Mouse (Mus musculus): Measurements from ENCODE around the gene Gck.
"Not testable (repeated sequence)": the region's sequence is repeated elsewhere in the genome, so short reads cannot be mapped to it uniquely, and the experiment has no call there.

Gene Gck

DNA sequence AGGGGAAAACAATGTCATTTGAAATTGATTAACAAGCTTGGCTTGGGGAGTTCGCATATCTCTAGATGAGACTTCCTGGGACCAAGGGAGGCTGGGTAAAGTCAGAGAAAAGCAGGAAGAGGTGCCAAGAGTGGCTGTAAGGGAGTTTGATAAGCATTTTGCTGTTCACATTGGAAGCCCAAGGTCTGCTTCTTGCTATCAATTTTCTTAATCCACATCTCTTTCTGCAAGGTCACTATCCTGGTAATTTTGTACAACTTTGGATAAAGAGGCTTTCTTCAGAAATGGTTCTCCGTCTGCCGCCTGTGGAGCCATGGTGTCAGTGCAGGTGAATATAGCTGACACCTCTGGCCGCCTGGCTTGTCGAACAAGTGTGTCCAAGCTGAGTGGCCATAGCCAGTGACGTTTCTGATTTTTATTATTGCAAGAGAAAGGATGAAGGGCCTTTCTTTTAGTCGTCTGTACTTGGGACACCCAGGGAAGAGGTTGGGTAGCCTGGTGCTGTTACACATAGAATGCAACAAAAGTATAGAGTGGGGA is 5.2 kb upstream of the Gck start:
- no peak for DNase-seq (ENCODE audit: low spot score in 2 of 2)

DNA sequence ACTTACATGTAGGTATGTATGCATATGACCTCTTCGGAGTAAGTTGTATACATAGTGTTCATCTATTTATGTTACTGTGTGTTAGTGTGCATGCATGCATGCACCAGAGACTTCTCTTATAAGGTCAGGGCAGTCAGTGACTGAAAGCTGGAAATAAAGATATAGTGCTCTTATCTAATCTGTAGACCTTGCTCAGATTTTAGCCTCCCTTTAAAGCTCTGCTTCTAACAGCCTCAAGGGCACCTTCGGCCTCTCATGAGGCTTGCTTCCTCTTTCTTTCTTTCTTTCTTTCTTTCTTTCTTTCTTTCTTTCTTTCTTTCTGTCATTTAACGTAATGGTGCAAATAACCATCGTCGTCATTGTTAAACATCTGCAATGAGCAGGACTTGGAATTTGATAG is 4.6 kb upstream of the Gck start:
- DNase-seq (ENCODE audit: low spot score in 2 of 2), result no peak

GRCm38 (mm10) chr11:5953130-5953765 is 3.4 kb upstream of the Gck start:
- DNase-seq (ENCODE audit: low spot score in 2 of 2), result no peak

DNA sequence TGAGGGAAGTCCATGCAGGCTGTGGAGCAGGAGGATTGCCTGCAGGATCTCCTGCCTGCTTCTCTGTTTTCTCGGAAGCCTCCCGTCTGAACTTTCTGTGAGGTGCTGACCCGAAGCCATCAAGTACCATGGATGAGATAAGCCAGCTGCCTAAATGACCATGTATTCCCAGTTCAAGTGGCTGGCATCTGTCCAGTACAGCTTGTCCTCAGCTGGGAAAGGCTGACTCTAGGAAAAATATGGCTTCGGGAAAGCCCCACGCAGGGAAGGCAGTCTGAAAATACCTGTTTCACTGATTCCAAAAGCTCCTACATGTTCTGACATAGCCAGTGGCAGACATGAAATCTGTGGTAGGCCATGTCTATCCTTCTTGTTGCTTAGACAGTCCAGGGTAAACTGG is 2.6 kb upstream of the Gck start:
- no peak for DNase-seq (ENCODE audit: low spot score in 2 of 2)

GRCm38 (mm10) chr11:5948546-5949250 is 1.2 kb downstream of the Gck start:
- DNase-seq (ENCODE audit: low spot score in 2 of 2), result no peak

- no peak for DNase-seq (ENCODE audit: low spot score in 2 of 2)
Measured at GRCm38 (mm10) chr11:5947796-5948195, 2.1 kb downstream of the Gck start.

DNA sequence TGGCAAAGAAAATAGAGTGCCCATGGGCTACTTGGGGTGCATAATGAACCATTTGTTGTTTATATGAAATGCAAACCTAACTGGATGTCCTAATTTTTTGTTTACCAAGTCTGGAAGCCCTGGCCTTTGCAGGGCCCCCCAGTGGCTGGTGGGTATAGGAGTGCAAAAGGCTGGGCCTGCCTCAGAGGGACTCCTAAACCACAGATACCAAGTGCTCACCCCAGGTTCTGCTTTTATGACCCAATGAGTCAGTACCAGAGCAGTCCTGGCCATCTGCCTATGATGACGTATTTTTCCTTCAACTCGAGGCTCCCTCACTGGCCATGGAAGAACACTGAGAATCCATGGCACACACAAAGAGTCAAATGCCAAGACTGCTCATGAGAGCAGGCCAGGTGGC is 4.8 kb downstream of the Gck start:
- DNase-seq (ENCODE audit: low spot score in 2 of 2), result no peak

DNA sequence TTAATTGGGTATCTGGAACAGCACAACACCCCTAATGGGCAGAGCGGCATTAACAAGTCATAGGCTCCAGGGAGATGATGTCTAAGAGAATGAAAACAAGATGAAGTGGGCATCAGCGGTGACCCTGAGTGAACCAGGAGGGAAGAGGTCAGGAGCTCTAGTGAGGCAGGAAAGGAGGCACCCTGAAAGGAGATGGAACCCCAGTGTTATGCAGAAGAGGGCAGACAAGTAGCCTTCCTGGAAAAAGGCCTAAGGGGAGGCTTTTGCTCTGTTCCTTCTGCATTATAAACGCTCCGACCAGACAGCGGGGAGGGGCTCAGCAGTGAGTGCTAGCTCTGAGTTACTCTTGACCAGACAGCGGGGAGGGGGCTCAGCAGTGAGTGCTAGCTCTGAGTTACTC is 6.9 kb downstream of the Gck start:
- DNase-seq (ENCODE audit: low spot score in 2 of 2), result no peak

- DNase-seq (ENCODE audit: low spot score in 2 of 2), result not testable (repeated sequence)
Measured at GRCm38 (mm10) chr11:5934531-5934930, 15.3 kb downstream of the Gck start.

GRCm38 (mm10) chr11:5931947-5932346 is 17.9 kb downstream of the Gck start:
- DNase-seq (ENCODE audit: low spot score in 2 of 2), result not testable (repeated sequence)

GRCm38 (mm10) chr11:5930578-5930977 is 19.3 kb downstream of the Gck start:
- DNase-seq (ENCODE audit: low spot score in 2 of 2), result no peak

- DNase-seq (ENCODE audit: low spot score in 2 of 2), result no peak
Measured at GRCm38 (mm10) chr11:5926696-5927220, 23.1 kb downstream of the Gck start.

- no peak for DNase-seq (ENCODE audit: low spot score in 2 of 2)
Measured at GRCm38 (mm10) chr11:5924699-5925098, 25.2 kb downstream of the Gck start.

DNA sequence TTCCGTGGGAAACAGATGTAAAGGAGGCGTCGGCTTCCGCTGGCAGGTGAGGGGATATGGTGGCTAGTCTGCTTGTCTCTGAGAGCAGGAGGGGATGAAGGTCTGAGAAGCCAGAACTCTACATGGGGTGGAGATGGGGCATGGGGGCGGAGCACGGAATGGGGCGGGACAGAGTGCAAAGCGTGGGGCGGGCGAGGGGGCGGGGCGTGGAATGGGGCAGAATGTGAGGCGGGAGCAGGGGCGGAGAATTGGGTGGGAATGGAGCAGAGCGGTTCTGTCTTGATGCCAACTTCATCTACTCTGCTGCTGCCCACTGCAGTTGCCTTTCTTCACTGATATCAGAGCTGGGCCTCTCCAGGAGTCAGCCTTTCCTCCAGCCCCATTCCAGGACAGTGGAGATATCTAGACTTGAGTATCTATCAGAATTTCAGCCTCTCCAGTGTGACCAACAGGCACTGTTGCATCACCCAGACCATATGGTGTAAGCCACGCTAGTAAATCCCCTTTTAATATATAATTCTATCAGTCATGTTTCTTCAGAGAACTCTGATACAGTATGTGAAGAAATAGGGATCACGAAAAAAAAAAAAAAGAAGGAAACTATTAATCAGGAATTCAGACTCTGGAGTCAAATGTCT is 29.4 kb downstream of the Gck start:
- DNase-seq (ENCODE audit: low spot score in 2 of 2), result no peak

DNA sequence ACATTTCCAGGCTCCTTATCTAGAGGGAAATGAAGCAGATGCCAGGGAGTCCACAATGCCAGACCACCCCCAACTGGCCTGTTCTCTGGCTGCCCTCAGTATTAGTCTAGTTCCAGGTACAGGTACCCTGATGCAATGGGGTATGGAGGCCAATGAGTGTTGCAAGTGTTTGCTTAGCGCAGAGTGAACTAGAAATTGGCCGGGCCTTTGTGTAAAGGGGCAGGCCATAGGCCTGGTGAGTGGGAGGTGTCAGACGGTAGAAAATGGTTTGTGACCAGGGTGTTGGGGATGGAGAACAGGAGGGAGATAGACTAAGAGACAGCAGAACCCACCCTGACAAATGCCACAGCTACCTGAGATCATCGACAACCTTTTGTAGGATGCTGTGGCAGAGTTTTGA is 30.3 kb downstream of the Gck start:
- DNase-seq (ENCODE audit: low spot score in 2 of 2), result no peak

GRCm38 (mm10) chr11:5918111-5918510 is 31.8 kb downstream of the Gck start:
- no peak for DNase-seq (ENCODE audit: low spot score in 2 of 2)

DNA sequence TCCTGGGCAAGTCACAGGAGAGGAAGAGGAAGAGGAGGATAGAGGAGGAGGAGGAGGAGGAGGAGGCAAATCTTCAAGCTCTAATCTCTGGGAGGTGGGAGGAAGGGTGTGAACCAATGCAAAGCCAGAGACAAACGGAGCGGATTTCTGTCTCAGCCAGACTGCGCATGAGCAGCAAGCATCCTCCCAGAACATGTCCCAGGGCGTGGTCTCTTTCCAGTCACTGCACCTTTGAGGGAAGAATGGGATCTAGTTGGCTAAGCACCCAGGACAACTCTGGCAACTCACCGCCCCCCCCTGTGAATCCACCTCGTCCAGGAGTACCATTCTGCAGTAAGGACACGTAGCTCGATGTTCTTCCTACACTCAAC is 33.7 kb downstream of the Gck start:
- no peak for DNase-seq (ENCODE audit: low spot score in 2 of 2)

GRCm38 (mm10) chr11:5915429-5916177 is 34.3 kb downstream of the Gck start:
- no peak for DNase-seq (ENCODE audit: low spot score in 2 of 2)

GRCm38 (mm10) chr11:5914940-5915339 is 34.9 kb downstream of the Gck start:
- DNase-seq (ENCODE audit: low spot score in 2 of 2), result no peak

- DNase-seq (ENCODE audit: low spot score in 2 of 2), result no peak
Measured at GRCm38 (mm10) chr11:5913936-5914335, 35.9 kb downstream of the Gck start.

GRCm38 (mm10) chr11:5913256-5913655 is 36.6 kb downstream of the Gck start:
- DNase-seq (ENCODE audit: low spot score in 2 of 2), result no peak

DNA sequence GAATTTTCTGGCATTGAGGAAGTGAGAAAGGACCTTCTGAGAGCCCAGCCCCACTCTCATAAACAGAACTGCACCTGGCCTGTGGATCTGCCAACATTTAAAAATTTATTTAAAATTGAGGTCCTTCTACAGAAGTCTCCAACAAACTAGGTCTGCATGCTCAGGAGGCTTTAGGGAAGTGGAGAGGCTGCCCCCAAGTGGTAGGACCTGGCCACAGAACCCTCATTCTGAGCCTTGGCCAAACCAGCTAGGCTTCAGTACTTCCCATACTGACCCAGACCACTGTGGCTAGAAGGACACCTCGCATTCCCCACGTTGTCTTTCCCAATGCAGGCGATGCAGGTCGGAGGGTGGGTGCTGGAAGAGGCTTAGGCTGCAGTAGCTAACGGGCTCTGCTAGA is 37.2 kb downstream of the Gck start:
- no peak for DNase-seq (ENCODE audit: low spot score in 2 of 2)

Data from right cerebral cortex, postnatal 36 days (tissue).